Mouse (Mus musculus): Measurements from ENCODE around the gene Sart1. TPM values are rescaled to one million over a fixed set of nuclear protein-coding genes. Genes with fewer than 3 reads are reported as not detected.
"Not testable (repeated sequence)": the region's sequence is repeated elsewhere in the genome, so short reads cannot be mapped to it uniquely, and the experiment has no call there.

Gene Sart1
- total RNA-seq, 2 experiments from 2014 or later: 96.9 to 117 TPM

DNA sequence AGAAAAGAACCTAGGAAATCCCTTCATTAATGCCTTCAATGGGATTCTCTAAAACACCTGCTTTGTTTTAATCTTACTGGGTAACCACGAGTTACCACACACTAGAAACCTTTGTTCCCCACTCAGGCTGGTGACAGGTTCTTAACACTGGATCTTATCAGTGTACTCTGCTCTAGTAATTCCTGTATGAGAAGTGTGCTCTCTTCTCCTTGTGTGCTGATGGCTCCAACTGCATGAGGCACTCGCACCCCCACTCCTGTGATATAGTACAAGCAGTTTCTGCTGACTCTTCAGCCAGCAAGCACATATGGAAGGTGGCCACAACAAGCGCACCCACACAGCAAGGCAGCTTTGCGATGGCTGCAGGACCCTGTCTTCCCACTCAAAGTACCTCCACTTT is 14.3 kb downstream of the Sart1 start:
- DNase-seq (ENCODE audit: low spot score in 2 of 2): no peak

DNA sequence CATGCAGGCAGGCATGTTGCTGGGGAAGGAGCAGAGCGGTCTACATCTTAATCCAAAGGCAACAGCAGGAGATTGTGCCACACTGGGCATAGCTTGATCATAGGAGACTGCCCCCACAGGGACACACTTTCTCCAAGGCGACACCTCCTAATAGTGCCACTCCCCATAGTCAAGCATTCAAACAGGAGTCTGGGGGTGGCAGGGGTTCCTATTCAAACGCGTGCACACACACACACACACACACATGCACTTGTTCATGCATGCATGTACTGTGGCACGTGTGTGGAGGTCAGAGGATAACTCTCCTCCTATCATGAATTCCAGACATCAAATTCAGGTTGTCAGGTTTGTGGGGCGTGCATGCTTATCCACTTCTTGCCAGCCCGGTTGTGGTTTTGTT is 15.8 kb downstream of the Sart1 start:
- no peak for DNase-seq (ENCODE audit: low spot score in 2 of 2)

DNA sequence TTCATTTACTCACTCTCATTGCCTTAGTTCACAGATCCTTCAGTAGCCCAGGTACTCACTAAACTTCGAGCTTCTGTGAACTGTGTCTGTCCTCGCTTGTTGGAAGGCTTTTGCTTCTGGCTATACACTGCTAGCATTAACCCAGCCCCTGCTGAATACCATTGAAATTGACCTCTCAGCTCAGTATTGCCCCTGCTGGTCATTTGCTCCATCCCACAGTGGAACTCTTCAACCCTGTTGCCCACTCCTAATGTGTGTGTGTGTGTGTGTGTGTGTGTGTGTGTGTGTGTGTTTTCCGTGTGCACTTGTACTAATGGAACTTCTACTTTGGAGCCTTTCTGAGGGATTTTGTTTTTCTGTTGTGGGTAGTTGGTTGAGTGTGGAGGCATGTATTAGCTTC is 17.6 kb downstream of the Sart1 start:
- DNase-seq (ENCODE audit: low spot score in 2 of 2): no peak

DNA sequence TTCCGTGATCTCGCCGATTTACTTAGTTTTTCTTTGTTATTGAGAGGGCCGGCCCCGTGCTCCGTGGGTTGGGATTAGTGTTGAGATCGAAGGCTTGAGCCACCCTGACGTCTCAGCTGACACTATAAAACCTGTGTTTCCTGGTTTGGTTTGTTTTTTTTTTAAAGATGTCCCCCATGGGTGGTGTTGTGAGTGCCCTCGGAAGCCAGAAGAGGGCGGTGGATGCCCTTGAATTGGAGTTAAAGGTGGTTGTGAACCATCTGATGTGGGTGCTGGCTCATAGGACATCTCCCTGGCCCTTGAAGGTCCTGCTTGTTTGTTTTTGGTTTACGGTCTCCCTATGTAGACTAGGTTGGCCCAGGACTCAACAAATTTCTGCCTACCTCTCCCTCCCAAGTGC is 21.0 kb downstream of the Sart1 start:
- no peak for DNase-seq (ENCODE audit: low spot score in 2 of 2)

- DNase-seq (ENCODE audit: low spot score in 2 of 2): no peak
These were observed 21.5 kb downstream of the Sart1 start, which contains the start of gene Banf1 for GRCm38 (mm10) chr19:5367053-5367359. Gene Banf1 (minus strand): TSS chr19:5367168.

GRCm38 (mm10) chr19:5366175-5367052 is 22.1 kb downstream of the Sart1 start, which contains the start of gene Eif1ad:
Gene Eif1ad (plus strand): TSS chr19:5366741.
- DNase-seq (ENCODE audit: low spot score in 2 of 2): peak; percentile 91 to 97

GRCm38 (mm10) chr19:5365751-5366150 is 22.8 kb downstream of the Sart1 start:
- DNase-seq (ENCODE audit: low spot score in 2 of 2): no peak

DNA sequence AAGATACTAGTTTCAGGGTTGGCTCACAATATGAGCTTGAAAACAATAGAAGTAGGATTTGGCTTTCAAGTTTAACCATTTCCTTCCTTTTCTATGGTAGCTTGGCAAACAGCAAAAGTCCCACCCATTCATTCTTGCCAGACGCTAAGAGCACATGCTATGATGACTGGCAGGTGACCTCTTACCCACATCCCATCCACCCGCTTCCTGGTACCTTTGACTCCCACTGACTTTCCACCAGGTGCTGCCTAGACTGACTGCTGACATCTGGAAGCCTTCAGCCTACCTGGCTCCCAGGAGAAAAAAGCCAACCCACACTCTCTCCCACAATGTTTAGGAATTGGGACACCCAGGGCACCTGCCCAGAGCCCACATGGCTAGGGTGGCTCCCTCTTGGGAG is 24.4 kb downstream of the Sart1 start:
- DNase-seq (ENCODE audit: low spot score in 2 of 2): no peak

DNA sequence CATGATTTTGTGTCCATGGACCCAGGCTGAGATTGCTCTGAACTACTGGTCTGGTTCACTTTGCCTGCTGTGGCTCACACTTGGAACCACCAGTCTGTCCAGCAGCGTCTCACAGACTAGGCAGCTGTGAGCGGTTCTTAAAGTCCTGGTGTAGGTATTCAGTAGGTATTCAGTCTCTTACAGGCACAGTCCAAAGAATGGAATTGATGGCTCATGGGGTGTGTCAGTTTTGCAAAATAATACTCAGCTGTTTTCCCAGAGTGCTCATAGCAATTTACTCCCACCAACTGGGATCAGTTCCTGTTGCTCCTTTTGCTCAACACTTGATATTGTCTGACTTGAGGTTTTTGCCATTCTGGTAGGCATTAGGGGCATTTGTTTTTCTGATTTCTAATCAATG is 26.3 kb downstream of the Sart1 start:
- DNase-seq (ENCODE audit: low spot score in 2 of 2): no peak

- DNase-seq (ENCODE audit: low spot score in 2 of 2): no peak
These were observed 32.4 kb downstream of the Sart1 start for GRCm38 (mm10) chr19:5356080-5356479.

- DNase-seq (ENCODE audit: low spot score in 2 of 2): no peak
These were observed 34.9 kb downstream of the Sart1 start for GRCm38 (mm10) chr19:5353609-5354008.

- DNase-seq (ENCODE audit: low spot score in 2 of 2): not testable (repeated sequence)
These were observed 39.0 kb downstream of the Sart1 start, which contains the start of gene Cst6 for GRCm38 (mm10) chr19:5349502-5349873. Gene Cst6 (minus strand): TSS chr19:5349574.

GRCm38 (mm10) chr19:5348526-5349501 is 39.7 kb downstream of the Sart1 start:
- DNase-seq (ENCODE audit: low spot score in 2 of 2): peak in 1 of 2 experiments; percentile 19

- DNase-seq (ENCODE audit: low spot score in 2 of 2): no peak
These were observed 40.4 kb downstream of the Sart1 start for GRCm38 (mm10) chr19:5348064-5348463.

- no peak for DNase-seq (ENCODE audit: low spot score in 2 of 2)
These were observed 43.0 kb downstream of the Sart1 start for GRCm38 (mm10) chr19:5345297-5346131.

DNA sequence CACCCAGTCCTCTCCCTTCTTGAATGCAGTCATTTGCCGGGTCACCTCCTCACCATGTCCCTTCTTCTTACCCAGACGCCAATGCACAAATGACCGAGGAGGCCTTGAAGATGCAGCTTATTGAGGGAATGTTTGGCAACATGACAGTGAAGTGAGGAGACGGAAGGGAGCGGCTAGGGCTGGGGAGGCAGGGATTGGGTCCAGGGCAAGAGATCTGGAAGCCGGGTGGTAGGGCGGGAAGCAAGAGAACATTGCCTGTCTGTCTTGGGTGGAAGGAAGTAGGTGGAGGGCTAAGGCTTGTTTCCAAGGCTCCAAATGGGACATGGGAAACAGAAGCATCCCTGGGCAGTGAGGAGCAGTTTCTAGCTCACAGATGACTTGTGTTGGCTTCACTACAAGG is 47.1 kb downstream of the Sart1 start:
- no peak for DNase-seq (ENCODE audit: low spot score in 2 of 2)

- DNase-seq (ENCODE audit: low spot score in 2 of 2): peak; percentile 30 to 88
These were observed 50.5 kb downstream of the Sart1 start for GRCm38 (mm10) chr19:5337975-5338374.

DNA sequence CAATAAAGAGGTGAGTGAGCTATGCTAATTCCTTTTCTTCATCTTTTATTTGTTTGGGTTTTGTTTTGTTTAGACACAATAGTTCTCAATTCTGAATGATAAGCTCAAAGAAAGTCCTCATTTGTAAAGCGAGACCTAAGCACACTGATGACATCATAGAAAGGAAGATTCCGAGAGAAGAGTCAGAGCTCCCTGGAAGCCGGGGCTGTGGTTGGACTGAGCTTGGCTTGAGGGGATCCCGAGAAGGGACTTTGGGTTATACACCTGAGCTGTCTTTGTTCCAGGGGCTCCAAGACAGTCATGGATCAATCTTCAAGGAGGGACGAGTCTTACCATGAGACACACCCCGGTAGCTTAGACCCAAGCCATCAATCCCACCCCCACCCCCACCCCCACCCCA is 53.1 kb downstream of the Sart1 start, which contains the start of gene Catsper1:
Gene Catsper1, plus strand, starts transcription at position 301 of the 400 bp plus-strand sequence.
- no peak for DNase-seq (ENCODE audit: low spot score in 2 of 2)

- no peak for DNase-seq (ENCODE audit: low spot score in 2 of 2)
These were observed 53.8 kb downstream of the Sart1 start for GRCm38 (mm10) chr19:5334741-5335140.

DNA sequence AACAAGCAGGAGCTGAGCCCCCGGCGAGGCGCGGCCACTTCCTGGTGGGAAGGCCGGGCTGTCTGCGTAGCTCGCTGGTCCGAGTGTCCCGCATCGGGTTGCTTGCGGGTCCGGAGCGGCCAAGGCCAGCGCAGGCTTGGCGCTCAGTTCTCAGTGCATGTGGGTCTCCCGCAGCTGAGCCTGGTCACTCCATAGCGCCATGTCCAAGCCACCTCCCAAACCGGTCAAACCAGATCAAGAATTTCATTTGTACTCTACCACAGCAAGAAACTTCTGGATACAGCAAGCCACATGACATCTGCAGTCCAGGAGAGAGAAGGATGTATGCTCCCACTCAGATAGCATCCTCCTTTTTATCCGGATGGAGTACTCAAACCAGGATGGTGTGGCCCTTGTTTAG is 60.5 kb downstream of the Sart1 start:
- DNase-seq (ENCODE audit: low spot score in 2 of 2): no peak
